Mouse (Mus musculus) heart, postnatal 0 days (tissue): ENCODE data around the gene Fam173a.

Experiments
- CTCF ChIP-seq: IDR thresholded peaks from 2 replicates; pipeline ENCODE4 v1.5.1; 2016; ENCODE audit warnings: antibody characterized with exemption, control low read depth, low read depth
- EP300 ChIP-seq: IDR thresholded peaks from 2 replicates; pipeline ENCODE4 v1.6.1; 2016; ENCODE audit warnings: antibody characterized with exemption, low read depth

GRCm38 (mm10) chr17:25791843-25792527 is 716 bp downstream of the Fam173a start:
- TF ChIP-seq EP300 (no peak), CTCF (no peak)
